Mouse (Mus musculus) skeletal muscle tissue, adult 2 months (tissue): ENCODE measurements around the gene Prpsap1.
A peak's percentile ranks its signal among the peaks of the same experiment; 100 is the strongest.
"Not testable (repeated sequence)": the region's sequence is repeated elsewhere in the genome, so short reads cannot be mapped to it uniquely, and the experiment has no call there.

Experiments used
- DNase-seq: peaks from one replicate; pipeline ENCODE4 v3.0.0-alpha.2; 2012; ENCODE audit warnings: low read depth, low spot score

The Prpsap1 gene

DNA sequence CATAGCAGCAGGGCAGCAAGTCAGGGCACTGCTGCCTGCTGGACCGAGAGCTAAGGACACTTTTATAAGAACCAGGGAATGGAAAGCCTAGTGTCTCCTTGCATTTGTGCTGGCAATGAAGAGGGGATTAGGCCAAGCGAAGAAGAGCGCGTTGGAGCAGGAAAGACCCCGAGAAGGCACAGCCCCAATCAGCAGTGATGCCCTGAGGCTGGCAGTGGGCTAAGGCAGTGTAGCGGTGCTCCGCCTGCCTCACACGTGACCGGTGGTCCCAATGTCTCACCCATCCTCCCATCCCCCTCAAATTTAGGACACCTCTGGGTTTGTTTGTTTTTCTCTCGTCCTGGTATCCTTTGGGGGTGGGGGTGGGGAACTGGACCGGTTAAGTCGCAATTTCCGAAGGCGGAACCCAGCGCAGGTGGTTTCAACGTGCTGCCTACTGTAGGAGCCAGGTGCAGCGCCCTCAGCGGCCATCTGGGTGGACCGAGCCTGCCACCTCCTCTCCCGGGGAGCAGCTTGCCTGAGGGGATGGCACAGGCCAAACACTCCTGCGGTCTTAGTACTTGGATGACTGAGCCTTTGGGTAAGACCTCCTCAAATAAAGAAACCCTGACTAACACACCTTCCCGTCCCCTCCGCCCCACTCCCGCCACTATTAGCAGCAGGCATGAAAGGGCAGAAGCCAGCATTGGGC lies 21.5 kb upstream of the Prpsap1 start:
- DNase-seq = no peak

DNA sequence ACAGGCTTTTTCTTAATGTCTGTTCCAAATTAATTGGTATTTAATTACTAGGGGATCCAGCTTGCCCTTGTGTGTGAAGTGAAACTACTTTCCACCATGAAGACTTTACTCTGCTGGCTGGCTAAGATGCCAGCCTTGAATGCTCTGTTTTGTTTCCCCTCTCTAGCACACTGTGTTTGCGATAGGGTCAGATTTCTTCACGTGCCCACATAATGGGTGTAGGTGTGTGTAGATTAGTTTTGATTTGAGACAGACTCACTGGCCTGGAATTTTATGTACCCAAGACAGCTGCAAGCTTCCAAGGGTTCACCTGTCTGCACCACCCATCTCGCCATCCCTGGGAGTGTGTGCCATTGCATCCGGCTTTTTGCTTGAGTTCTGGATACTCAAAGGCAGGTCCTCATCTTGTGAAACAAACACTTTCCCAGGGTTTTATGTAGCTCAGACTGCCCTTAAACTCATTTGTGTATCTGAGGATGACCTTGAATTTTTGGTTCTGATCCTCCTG lies 19.6 kb upstream of the Prpsap1 start:
- no peak for DNase-seq

DNA sequence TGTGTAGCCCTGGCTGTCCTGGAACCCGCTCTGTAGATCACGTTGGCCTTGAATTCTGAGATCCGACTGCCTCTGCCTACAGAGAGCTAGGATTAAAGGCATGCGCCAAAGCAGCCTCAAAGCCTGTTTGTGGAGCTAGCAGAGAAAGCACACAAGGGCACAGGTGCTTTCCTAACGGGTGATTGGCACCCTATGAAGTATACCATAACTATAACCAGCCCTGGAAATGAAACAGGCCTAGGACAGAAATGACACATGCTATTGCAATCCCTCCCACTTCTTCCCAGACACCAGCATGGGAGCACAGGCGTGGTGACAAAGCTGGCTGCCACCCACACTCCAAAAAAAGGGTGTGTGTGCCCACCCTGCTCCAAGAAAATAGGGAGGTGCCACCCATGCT lies 19.0 kb upstream of the Prpsap1 start:
- no peak for DNase-seq

DNA sequence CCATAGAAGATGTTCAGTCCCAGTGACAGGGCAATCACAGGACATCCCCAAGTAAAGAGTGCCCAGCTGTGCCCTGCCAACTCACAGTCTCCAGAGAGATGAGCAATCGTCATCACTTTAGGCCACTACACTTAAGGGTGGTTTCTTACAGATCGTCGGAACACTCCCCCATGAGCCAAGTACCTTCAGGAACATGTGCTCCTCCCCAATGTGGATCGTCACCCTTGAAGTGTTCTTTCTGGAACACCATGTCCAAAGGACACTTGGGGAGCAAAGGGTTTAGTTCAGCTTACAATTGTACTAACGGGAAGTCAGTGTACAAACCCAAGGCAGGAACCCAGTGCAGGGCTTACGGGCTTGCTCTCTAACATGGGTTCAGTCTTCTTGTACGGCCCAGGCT lies 18.2 kb upstream of the Prpsap1 start:
- DNase-seq = no peak

DNA sequence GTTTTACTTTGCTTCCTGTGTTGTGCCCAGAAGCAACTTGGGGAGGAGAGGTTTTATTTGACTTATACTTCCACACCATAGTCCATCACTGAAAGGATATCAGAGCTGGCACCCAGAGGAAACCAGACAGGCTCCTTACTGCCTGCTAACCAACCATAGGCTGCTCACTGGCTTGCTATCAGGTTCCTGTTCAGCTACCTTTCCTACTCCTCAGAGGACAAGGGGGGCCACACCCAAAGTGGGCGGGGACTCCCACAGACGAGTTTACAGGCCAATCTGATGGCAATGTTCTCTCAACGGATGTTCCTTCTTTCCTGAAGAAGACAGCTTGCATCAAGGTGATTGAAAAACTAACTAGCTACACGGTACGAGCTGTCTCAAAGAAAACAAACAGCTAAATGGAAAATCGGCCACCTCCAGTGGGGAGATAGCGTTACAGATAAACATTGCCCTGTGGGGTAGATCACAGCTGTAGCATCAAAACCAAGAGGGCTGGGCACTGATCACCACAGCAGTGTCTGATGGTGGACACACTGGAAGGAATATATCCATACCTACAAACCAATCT lies 17.4 kb upstream of the Prpsap1 start:
- DNase-seq = no peak

DNA sequence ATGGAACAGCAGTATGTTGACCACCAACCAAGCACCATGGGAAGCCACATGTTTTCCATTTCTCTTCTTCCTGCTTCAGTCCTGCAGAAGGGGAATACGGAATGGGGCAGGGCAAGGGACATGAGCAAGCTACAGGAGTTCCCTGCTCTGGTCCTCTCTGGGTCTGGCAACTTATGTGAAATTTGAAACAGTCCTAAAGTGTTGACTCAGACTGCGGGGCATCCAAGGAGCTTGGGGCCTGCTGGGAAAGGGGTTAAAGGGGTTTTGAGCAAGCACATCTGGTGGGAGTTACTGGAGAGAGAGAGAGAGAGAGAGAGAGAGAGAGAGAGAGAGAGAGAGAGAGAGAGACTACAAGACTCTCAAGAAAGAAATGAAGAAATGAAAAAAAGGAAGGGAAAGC lies 14.7 kb upstream of the Prpsap1 start:
- no peak for DNase-seq

DNA sequence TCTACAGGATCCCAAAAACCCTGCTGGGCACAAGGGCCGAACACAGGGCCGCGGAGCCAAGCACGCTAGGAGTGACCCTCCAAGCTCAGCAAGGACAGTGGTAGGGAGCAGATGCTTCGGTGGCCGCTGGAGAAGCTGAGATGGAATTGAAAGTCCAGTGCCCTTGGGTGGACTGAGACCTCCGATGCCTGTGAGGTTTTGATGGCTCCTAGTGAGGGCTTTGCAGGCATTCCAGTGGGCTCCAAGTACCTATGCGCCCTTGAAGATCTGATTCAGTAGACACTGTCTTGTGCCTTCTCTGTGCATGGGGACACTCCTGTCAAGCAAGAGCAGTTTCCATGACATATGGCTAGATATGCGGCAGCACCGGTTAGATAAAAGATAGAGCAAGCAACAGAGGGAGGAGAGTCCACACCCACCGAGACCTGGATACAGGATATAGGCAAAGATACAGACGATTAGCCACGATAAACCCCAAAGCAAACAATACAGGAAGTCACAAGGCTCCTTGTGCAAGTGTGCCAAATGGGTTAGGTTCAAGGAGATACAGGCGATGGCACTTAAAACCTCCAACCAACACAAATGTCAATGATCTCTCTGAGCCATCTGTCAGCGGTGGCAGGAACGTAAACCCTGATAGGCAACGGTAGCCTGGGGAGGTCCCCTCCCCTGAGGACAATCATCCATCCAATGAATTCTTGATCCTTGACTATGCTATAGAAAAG lies 12.3 kb upstream of the Prpsap1 start:
- DNase-seq = no peak

DNA sequence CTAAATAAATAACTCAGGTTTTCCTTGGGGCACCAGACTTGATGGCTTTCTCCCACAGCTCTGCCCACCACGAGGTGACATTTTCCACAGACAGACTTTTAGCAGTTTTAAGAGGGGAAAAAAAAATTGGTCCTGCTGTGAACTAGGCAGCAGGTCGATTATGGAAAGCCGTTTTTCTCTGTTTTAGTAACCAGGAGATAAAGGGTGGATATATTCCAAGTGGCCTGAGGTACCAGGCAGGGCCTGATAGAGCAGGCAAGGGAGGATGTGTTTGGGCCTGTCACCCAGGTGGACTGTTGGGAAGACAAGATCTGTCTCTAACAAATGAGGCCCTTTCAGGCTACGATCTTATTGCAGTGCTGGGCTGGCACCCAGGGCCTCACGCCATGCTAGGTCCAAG lies 11.6 kb upstream of the Prpsap1 start:
- no peak for DNase-seq

DNA sequence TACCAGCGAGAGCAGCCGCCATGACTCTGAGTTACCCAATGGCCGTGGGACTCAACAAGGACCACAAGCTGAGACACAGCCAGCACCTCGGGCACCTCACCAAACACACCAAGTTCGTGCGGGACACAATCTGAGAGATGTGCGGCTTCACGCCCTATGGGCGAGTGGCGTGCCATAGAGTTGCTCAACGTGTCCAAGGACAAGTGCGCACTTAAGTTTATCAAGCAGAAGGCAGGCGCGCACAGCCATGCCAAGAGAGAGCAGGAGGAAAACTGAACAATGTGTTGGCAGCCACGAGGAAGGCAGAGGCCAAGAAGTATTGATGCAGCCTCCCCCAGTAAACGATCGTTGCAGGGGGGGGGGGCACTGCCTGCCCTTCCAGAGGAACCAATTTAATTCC lies 10.5 kb upstream of the Prpsap1 start:
- no peak for DNase-seq

DNA sequence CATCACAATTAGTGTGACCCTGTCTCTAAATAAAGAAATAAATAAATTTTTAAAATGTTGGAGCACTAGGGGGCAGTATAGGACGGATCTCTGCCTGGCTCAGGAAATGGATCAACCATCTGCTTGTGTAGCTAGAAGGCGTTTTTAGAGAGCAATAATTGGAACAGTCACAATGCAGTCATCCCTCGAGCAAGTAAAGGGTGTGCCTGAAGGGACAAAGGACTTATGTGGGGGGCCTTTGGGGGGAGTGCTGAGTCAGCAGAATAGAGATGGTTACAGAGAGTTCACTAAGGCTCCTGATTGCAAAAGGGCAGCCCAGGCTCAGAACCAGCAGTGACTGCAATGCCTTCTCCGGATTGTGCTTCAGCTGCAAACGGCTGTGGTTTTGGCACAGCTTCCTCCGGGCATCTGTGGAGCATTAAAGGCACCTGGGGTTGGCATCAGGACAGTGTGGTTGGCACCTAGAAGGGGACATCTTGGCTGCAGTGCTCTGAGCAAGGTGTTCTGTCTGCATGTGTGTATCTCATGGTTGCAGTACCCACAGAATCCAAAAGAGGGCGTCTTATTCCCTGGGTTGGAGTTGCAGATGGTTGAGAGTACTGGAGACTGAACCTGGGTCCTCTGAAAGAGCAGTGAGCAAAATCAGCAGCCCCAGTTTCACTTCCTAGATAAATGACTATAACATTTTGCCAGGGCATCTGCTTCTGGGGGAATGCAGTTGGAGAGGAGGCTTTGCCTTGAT lies 7.2 kb upstream of the Prpsap1 start:
- DNase-seq = peak; percentile 48

DNA sequence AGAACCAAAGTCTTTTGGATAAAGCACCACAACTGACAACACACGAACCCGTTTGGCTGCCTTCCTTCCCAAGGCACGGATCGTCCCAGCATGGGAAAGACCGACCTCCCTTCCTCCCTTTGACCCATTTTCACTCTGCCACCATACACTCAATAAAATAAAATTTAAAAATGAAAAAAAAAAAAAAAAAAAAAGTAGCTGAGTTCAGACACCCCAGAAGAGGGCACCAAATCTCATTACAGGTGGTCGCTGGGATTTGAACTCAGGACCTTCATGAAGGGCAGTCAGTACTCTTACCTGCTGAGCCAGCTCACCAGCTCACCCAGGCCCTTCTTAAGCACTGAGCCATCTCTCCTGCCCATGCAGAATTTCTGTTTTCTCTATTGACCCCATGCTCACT lies 5.0 kb upstream of the Prpsap1 start:
- DNase-seq = no peak

DNA sequence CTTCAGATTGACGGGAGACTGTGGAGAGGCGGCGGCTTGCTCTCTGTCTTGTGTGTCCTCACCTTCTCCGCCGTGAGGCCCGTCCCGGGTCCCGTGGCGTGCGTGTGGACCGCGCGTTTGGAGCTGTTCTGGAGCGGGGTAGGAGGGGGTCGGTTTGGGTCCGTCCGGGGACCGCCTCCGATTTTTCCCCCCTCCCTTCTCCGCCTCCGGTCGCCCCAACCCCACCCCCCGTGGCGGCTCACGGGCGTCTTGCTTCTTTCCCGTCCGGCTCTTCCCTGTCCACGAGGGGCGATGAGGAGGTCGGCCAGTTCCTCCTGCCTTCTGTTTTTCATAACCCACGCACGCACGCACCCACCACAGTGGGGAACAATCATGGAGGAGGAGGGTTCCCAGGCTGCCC lies 4.6 kb upstream of the Prpsap1 start:
- DNase-seq = no peak

DNA sequence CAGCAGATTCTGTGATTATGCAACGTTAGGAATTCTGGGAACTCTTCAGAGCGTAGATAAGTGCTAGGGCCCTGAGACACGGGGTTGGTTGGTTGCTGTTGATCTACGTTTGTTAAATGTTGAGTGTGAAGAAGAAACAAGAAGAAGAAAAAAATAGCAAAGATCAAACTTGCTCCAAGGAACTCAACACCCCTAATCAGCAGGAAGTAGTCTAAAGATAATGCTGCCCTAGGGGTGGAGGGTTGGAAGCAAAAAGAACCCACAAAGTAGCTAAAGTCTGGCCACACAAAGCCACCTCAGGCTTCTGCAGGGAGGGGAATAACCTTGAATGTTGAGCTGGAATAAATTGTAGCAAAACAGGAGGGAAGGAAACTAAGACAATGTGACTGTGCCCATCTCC lies 3.3 kb upstream of the Prpsap1 start:
- no peak for DNase-seq

DNA sequence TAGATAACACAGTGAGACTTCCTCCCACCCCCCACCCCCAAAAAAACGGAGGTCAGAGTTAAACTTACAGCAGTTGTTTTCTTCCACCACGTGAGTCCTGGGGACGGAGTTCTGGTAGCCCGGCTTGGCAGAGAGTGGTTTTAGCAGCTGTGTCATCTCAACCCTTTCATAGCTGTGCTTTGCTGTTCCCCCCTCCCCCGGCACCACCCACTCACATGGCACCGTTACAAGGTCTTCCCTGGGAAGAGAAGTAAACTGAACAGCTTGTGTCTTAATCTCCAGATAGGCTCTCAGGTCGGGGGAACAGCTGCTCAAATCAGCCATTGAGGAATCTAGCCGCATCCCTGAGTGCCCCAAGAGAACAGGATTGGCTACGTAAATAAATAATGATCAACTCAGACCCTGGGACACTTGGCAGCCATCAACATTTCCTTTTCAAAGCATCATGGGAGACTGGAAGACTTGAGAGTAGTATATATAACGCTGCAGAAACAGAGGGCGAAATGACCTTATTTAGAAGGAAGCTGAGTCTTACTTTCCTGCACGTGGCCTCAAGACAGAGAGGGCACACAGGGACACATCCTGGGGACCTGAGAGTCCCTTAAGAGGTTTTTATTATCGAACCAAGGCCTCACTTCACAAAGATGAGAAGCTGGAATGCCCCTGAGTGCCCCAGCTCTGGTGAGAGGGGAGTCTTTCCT lies 622 bp upstream of the Prpsap1 start:
- peak; percentile 49 for DNase-seq

DNA sequence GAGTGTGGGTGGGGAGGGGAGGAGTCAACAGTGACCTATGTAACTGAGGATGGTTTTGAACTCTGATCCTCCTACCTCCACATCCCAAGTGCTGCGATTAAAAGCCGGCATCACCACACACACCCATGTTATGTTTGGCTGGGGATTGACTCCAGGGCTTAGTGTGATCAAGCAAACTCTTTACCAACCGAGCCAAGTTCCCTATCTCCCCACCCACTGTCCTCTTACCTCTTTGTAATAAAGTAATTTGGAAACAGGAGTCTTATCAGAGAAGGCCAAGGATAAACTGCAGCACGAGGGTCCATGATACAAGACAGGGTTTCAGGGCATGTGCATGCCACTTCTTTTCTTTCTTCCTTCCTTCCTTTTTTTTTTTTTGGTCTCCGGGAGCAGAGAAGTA lies 811 bp downstream of the Prpsap1 start:
- no peak for DNase-seq

DNA sequence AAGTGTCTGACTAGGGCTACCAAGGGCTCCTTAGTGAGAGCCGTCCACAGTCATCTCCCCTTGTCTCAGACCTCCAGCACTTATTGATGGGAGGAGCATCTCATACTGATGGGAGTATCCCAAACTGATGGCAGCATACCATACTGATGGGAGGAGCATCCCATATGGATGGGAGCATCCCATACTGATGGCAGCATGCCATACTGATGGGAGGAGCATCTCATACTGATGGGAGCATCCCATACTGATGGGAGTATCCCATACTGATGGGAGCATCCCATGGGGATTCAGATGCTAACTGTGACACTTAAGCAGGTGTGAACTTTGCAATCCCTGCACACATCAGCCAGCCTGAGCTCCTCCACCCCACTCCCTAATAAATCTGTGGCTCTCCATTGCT lies 1.5 kb downstream of the Prpsap1 start:
- not testable (repeated sequence) for DNase-seq

DNA sequence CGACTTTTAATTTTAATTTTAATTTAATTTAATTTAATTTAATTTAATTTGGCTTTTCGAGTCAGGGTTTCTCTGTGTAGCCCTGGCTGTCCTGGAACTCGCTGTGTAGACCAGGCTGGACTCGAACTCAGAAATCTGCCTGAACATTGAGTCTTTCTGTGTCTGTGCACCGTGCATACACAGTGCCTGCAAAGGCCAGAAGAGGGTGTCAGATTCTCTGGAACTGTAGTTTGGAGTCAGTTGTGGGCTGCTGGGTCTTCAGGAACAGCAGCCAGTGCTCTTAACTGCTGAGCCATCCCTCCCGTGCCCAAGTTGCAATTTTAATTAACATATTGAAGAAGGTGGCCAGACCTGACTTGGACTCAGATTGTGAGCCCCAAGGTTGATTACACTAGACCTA lies 2.7 kb downstream of the Prpsap1 start:
- DNase-seq = no peak

DNA sequence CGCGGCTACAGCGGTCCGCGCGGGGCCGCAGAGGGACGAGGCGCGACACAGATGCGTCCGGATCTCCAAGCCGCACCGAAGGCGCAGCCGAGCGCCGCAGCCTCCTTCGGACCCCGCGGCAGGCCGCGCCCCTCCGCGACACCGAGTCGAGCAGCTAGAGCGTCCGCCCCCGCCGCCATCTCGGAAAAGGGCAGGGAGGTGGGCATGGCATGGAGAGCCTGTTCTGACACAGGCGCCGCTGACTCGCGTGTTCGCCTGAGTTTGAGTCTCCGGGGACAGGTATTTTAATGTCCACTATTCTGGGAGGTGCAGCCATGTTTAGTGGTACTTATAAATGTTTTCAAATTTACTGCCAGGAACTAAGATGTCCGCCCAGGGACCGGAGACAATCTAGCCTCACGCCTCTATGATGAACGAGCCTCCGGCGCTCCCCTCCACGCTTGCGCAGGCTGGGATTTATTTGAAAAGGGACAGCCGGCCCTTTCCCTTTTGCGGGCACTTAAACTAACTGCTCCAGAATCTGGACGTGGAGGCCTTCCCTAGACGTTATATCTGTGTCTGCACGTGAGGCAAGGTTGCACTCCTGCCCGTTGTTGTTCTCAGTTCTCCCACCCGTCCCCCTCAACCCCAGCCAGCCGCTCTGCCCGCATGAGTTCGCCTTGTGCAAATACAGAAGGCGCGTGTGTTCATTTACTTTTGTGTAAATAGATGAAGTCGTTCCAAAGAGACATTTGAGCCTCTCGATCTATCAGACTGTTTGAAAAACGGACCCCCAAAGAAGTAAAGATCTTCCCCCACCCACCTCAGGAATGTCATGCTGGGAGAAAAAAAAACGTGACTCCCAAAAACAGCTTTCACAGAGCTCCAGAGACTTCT lies 3.5 kb downstream of the Prpsap1 start:
- DNase-seq = peak; percentile 80

DNA sequence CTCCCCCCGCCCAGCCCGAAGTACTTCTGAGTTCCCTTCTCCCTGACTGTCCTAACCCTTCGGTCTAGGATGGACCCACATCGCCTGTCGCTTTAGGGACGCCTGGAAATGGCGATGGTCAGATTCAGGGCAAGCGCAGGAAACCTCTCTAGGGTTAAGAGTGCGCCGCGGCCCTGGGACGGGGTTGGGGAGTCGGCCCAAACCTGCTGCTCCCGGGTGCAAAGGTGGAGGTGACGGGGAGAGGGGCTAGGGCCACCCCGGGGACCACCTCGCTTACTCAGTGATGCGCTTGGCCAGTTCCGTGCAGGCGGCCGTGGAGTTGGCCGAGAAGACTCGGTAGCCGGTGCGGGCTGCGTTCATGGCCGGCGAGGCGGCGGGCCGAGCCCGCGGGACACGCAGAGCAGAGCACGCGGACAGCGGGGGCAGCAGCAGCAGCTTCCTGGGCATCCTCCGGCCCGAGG lies 4.2 kb downstream of the Prpsap1 start:
- no peak for DNase-seq

DNA sequence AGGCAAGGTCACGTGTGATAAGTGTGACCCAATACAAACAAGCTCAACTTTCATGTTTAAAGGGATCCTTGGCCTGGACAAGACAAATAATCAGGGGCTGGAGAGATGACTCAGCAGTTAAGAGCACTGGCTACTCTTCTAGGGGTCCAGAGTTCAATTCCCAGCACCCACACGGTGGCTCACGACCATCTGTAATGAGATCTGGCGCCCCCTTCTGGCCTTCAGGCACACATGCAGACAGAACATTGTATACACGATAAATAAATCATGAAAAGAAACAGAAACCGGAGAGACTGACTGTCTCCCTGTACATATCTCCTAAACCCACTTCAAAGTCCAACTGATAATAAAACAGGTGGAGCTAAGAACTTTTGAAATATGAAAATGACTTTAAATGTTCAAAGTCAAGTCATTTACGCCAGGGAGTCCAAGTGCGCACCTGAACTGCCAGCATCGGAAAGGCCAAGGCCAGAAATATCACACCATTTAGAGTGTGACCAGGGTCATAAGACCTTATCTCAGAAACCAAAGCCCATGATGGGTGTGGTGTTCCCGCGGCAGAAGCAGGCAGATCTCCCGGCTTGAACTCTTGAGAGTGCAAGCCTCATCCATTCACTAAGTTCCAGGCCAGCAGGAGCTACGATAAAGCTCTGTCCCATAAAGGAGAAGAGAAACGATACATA lies 5.2 kb downstream of the Prpsap1 start:
- DNase-seq = no peak
